Mouse (Mus musculus) embryonic facial prominence, embryonic 13.5 days (tissue): ENCODE data around the gene Slc43a2. TPM values are rescaled to one million over a fixed set of nuclear protein-coding genes. Genes with fewer than 3 reads are reported as not detected.
A peak's percentile ranks its signal among the peaks of the same experiment; 100 is the strongest.

Experiments
- ATAC-seq: fragments of 200-750 bp; cut with Nextera tagmentation; 2 replicates; pipeline ENCODE4 v1.8.0; 2017; ENCODE audit warnings: low read depth; ENCODE audit not compliant: insufficient number of reproducible peaks, insufficient read depth, low FRiP score, low TSS enrichment
- H3K27ac ChIP-seq: fragments of 300-500 bp; sonication (generic); 2 replicates; pipeline ENCODE4 v1.5.1; 2015; ENCODE audit warnings: moderate library complexity, mild to moderate bottlenecking, inconsistent platforms
- H3K27me3 ChIP-seq: fragments of 300-500 bp; sonication (generic); 2 replicates; pipeline ENCODE4 v1.6.1; 2015; ENCODE audit warnings: mild to moderate bottlenecking, inconsistent platforms
- H3K36me3 ChIP-seq: fragments of 300-500 bp; sonication (generic); 2 replicates; pipeline ENCODE4 v1.6.1; 2015; ENCODE audit warnings: mild to moderate bottlenecking, inconsistent platforms
- H3K4me1 ChIP-seq: fragments of 300-500 bp; sonication (generic); 2 replicates; pipeline ENCODE4 v1.6.1; 2015; ENCODE audit warnings: inconsistent platforms
- H3K4me2 ChIP-seq: fragments of 300-500 bp; sonication (generic); 2 replicates; pipeline ENCODE4 v1.6.1; 2015; ENCODE audit warnings: moderate library complexity, mild to moderate bottlenecking, inconsistent platforms
- H3K4me3 ChIP-seq: fragments of 300-500 bp; sonication (generic); 2 replicates; pipeline ENCODE4 v1.5.1; 2015; ENCODE audit warnings: mild to moderate bottlenecking, inconsistent platforms
- H3K9ac ChIP-seq: fragments of 300-500 bp; sonication (generic); 2 replicates; pipeline ENCODE4 v1.6.1; 2015; ENCODE audit warnings: mild to moderate bottlenecking, inconsistent platforms
- H3K9me3 ChIP-seq: fragments of 300-500 bp; sonication (generic); 2 replicates; pipeline ENCODE4 v1.6.1; 2016; ENCODE audit warnings: inconsistent platforms
- WGBS: fragments of 180-500 bp; shearing (Covaris S2); methylation state at CpG from one replicate; pipeline ENCODE4 v1.1.7; 2015; ENCODE audit warnings: mixed read lengths; 5-methylcytosine and 5-hydroxymethylcytosine counted together
- polyA plus RNA-seq: library from polyadenylated mRNA; unstranded; fragments of >200 nt; fragmentation: Nextera tagmentation; extraction: Ambion mirVana; gene quantifications from 2 replicates; pipeline ENCODE4 v1.2.1, GENCODE M21; 2015

Gene Slc43a2
- polyA plus RNA-seq, 1 experiment from 2014 or later, result 3.6 TPM

- Histone ChIP-seq H3K9me3 (no peaks in the 10 kb centered on the region), H3K4me2 (no peak overlapping the region), H3K36me3 (no peaks in the 10 kb centered on the region; the same call in 1 of the 2 replicates), H3K9ac (no peak overlapping the region), H3K27ac (peak overlapping the region; percentile 17; the same call in 1 of the 2 replicates), H3K4me1 (peaks cover 8% of the 10 kb centered on the region; the same call in 1 of the 2 replicates), H3K4me3 (no peak overlapping the region), H3K27me3 (no peaks in the 10 kb centered on the region)
- ATAC-seq, result 0 out of 2 replicates have a peak, but pooled peaks have one; percentile 35
- WGBS, result 65% methylated on average over 9 of the region's 9 CpGs
Observed at GRCm38 (mm10) chr11:75538184-75538969, 6.9 kb downstream of the Slc43a2 start.

- WGBS, result 83% methylated on average over 13 of the region's 13 CpGs
Observed at GRCm38 (mm10) chr11:75538970-75539299, 7.4 kb downstream of the Slc43a2 start.

GRCm38 (mm10) chr11:75540209-75540608, 8.7 kb downstream of the Slc43a2 start:
- Histone ChIP-seq H3K27ac (no peak overlapping the region), H3K4me3 (no peak overlapping the region), H3K4me2 (no peak overlapping the region), H3K36me3 (no peaks in the 10 kb centered on the region; the same call in 1 of the 2 replicates), H3K27me3 (no peaks in the 10 kb centered on the region), H3K9me3 (no peaks in the 10 kb centered on the region), H3K4me1 (peaks cover 4% of the 10 kb centered on the region; the same call in 1 of the 2 replicates), H3K9ac (no peak overlapping the region)
- 71% methylated on average over 8 of the region's 8 CpGs for WGBS
- ATAC-seq, result no peak

More at GRCm38 (mm10) chr11:75538970-75539299, 7.4 kb downstream of the Slc43a2 start:
- no peak for ATAC-seq
- no peak overlapping the region for H3K4me2 ChIP-seq
- H3K4me1 ChIP-seq, result peaks cover 8% of the 10 kb centered on the region; the same call in 1 of the 2 replicates
- H3K36me3 ChIP-seq, result no peaks in the 10 kb centered on the region; the same call in 1 of the 2 replicates
- H3K27ac ChIP-seq, result no peak overlapping the region
- no peaks in the 10 kb centered on the region for H3K27me3 ChIP-seq
- no peak overlapping the region for H3K4me3 ChIP-seq
- H3K9ac ChIP-seq, result no peak overlapping the region
- no peaks in the 10 kb centered on the region for H3K9me3 ChIP-seq

GRCm38 (mm10) chr11:75540710-75541581, 9.5 kb downstream of the Slc43a2 start:
- Histone ChIP-seq H3K4me2 (no peak overlapping the region), H3K4me1 (peaks cover 4% of the 10 kb centered on the region; the same call in 1 of the 2 replicates), H3K9ac (no peak overlapping the region), H3K36me3 (no peaks in the 10 kb centered on the region; the same call in 1 of the 2 replicates), H3K27me3 (no peaks in the 10 kb centered on the region), H3K27ac (no peak overlapping the region), H3K4me3 (no peak overlapping the region), H3K9me3 (no peaks in the 10 kb centered on the region)
- WGBS, result 76% methylated on average over 19 of the region's 19 CpGs
- no peak for ATAC-seq

- WGBS, result 86% methylated on average over 9 of the region's 9 CpGs
- no peak for ATAC-seq
- H3K9me3 ChIP-seq, result no peaks in the 10 kb centered on the region
- no peak overlapping the region for H3K4me3 ChIP-seq
- H3K4me1 ChIP-seq, result peaks cover 4% of the 10 kb centered on the region
- no peaks in the 10 kb centered on the region for H3K27me3 ChIP-seq
- H3K27ac ChIP-seq, result no peak overlapping the region
- no peak overlapping the region for H3K4me2 ChIP-seq
- H3K36me3 ChIP-seq, result no peaks in the 10 kb centered on the region; the same call in 1 of the 2 replicates
- no peak overlapping the region for H3K9ac ChIP-seq
Observed at GRCm38 (mm10) chr11:75544713-75545112, 13.2 kb downstream of the Slc43a2 start.

DNA sequence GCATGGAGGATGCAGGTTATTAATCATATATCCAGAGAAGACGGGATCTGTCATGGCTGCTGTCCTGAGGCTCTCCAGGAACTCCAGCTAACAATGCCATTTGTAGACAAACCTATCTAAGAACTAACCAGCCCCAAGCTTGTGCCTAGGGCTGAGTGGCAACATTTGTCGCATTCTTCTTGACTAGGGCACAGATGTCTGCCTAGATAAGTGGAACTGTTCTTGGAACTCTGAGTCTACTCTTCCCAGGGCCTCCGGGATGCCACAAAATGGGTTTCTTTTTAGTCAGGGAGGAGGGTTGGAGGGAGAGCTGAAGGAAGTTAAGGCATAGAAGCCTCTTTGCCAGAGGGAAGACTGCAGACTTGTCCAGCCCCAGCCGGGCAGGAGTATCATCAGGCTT, 14.6 kb downstream of the Slc43a2 start:
- WGBS, result 65% methylated on average over 4 of the region's 4 CpGs
- H3K4me2 ChIP-seq, result no peak overlapping the region
- no peak overlapping the region for H3K27ac ChIP-seq
- H3K4me3 ChIP-seq, result no peak overlapping the region
- no peak overlapping the region for H3K9ac ChIP-seq
- no peaks in the 10 kb centered on the region for H3K27me3 ChIP-seq
- H3K9me3 ChIP-seq, result no peaks in the 10 kb centered on the region
- peaks cover 13% of the 10 kb centered on the region for H3K4me1 ChIP-seq
- ATAC-seq, result no peak
- no peaks in the 10 kb centered on the region; the same call in 1 of the 2 replicates for H3K36me3 ChIP-seq

- H3K9me3 ChIP-seq, result no peaks in the 10 kb centered on the region
- H3K9ac ChIP-seq, result peak overlapping the region; percentile 12; the same call in 1 of the 2 replicates
- H3K27me3 ChIP-seq, result no peaks in the 10 kb centered on the region
- WGBS, result 39% methylated on average over 5 of the region's 5 CpGs
- no peak overlapping the region for H3K27ac ChIP-seq
- no peak overlapping the region for H3K4me3 ChIP-seq
- no peaks in the 10 kb centered on the region for H3K36me3 ChIP-seq
- H3K4me2 ChIP-seq, result no peak overlapping the region
- ATAC-seq, result no peak
- H3K4me1 ChIP-seq, result peaks cover 35% of the 10 kb centered on the region
Observed at GRCm38 (mm10) chr11:75549658-75550111, 18.2 kb downstream of the Slc43a2 start.

DNA sequence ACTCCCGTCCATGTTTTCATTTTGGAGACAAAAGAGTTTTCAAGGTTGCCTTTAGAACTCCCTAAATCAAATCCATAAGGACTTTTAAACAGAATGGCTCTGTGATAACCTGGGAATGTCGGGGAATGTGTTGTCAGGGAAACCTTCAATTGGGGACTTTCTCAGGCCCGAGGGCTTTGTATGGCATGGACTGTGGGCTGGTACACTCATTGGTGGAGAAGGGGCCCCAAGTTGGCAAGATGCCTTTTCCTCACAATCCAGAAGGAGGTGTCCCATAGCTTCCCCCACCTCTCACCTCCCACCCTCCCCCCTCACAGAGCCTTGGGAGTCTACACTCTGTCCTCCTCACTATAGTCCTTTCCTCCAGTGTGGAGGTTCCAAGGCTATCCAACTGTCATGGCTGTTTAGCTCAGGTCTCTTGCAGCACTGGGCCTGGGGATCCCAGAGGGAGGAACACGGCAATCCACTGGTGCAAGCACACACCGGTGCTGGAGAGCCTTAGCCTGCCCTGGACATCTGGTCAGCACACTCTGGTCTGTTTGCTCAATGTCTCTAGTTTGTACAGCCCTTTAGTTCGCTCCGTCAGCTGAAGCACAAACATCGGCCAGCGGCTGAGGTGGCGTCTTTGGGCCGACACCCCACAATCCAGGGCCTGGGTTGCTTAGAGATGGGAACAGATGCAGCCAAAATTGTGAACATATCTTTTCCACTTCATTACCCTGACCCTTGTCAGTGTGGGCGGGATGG, 18.9 kb downstream of the Slc43a2 start:
- H3K4me3 ChIP-seq, result no peak overlapping the region
- WGBS, result 64% methylated on average over 12 of the region's 12 CpGs
- H3K9me3 ChIP-seq, result no peaks in the 10 kb centered on the region
- H3K4me1 ChIP-seq, result peaks cover 35% of the 10 kb centered on the region
- no peak overlapping the region for H3K4me2 ChIP-seq
- no peaks in the 10 kb centered on the region for H3K27me3 ChIP-seq
- no peaks in the 10 kb centered on the region for H3K36me3 ChIP-seq
- ATAC-seq, result no peak
- no peak overlapping the region for H3K27ac ChIP-seq
- H3K9ac ChIP-seq, result peak overlapping the region; percentile 12; the same call in 1 of the 2 replicates

DNA sequence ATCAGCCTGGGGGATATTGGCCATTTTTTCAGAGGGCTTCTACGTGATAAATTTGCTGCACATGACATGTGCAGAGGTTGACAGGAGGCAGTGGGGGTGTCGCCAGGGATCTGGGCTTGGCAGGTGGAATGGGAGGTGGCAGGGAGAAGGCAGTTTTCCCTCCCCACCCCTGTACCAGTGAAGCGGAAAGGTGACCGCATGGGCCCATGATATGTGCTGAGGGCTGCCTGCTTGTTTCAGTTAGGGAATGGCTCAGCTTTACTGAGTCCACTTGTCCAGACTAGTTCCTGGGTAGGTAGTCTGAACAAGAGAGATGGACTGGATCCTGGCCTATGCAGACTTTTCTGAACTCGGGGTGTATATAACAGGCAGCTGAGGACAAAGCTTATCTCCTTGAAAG, 19.8 kb downstream of the Slc43a2 start:
- Histone ChIP-seq H3K9ac (0 out of 2 replicates have a peak overlapping the region, but pooled peaks have one; percentile 49), H3K9me3 (no peaks in the 10 kb centered on the region), H3K27ac (0 out of 2 replicates have a peak overlapping the region, but pooled peaks have one; percentile 62), H3K36me3 (no peaks in the 10 kb centered on the region), H3K4me1 (peaks cover 35% of the 10 kb centered on the region), H3K4me3 (no peak overlapping the region), H3K27me3 (no peaks in the 10 kb centered on the region), H3K4me2 (no peak overlapping the region)
- no peak for ATAC-seq
- WGBS, result 80% methylated on average over 5 of the region's 5 CpGs

- no peak for ATAC-seq
- no peak overlapping the region for H3K4me2 ChIP-seq
- no peaks in the 10 kb centered on the region for H3K9me3 ChIP-seq
- no peak overlapping the region for H3K4me3 ChIP-seq
- H3K27me3 ChIP-seq, result no peaks in the 10 kb centered on the region
- H3K27ac ChIP-seq, result peak overlapping the region; percentile 62; the same call in 1 of the 2 replicates
- peak overlapping the region; percentile 49; the same call in 1 of the 2 replicates for H3K9ac ChIP-seq
- WGBS, result 38% methylated on average over 9 of the region's 9 CpGs
- peaks cover 35% of the 10 kb centered on the region for H3K4me1 ChIP-seq
- no peaks in the 10 kb centered on the region for H3K36me3 ChIP-seq
Observed at GRCm38 (mm10) chr11:75551961-75552441, 20.5 kb downstream of the Slc43a2 start.
